Mouse (Mus musculus) CD4-positive, CD25-positive, alpha-beta regulatory T cell (primary cell): ENCODE results near the gene Vmn2r112. TPM values are rescaled to one million over a fixed set of nuclear protein-coding genes. Genes with fewer than 3 reads are reported as not detected.

Experiments
- polyA plus RNA-seq: library from polyadenylated mRNA; unstranded; fragments of 100-300 nt; shearing (Covaris generic); gene quantifications from one replicate; pipeline ENCODE4 v1.2.1, GENCODE M21; 2017

Gene Vmn2r112
- polyA plus RNA-seq: 0.02 TPM

DNA sequence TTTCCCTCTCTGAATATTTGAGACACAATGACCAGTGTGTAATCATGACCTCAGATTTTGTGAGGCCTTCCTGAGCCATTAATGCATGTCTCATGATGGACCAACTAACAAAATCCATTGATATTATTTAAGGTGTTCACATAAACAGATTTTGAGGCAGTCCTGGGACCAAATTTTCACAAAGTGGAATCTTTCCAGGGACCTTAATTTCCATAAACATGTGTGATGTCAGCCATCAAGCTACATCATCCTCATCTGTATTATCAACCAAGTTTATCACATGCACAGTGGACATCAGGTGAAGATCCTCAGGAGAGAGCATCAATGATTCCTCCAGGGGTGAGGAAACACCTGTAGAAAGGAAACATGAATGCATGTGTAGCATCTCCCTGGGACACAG is at the start of gene Vmn2r112:
Vmn2r112 (plus strand) TSS at position 301 of the 400 bp plus-strand sequence.

DNA sequence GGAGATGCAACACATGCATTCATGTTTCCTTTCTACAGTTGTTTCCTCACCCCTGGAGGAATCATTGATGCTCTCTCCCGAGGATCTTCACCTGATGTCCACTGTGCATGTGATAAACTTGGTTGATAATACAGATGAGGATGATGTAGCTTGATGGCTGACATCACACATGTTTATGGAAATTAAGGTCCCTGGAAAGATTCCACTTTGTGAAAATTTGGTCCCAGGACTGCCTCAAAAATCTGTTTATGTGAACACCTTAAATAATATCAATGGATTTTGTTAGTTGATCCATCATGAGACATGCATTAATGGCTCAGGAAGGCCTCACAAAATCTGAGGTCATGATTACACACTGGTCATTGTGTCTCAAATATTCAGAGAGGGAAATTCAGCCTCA is 27.4 kb upstream of the Vmn2r112 start, which contains the start of gene Vmn2r111:
Vmn2r111 (minus strand) TSS at position 101 of the 400 bp plus-strand sequence.

Other genes starting within 250 kb of the Vmn2r112 start
- 11.2 TPM for gene Zfp944, start 239.6 kb upstream of the Vmn2r112 start, polyA plus RNA-seq
- 17.1 TPM for gene Zfp758, start 239.5 kb upstream of the Vmn2r112 start, polyA plus RNA-seq
- gene Zfp946, start 176.7 kb upstream of the Vmn2r112 start, polyA plus RNA-seq: 2.7 TPM
- 0.04 TPM for gene Vmn2r111, start 27.5 kb upstream of the Vmn2r112 start, polyA plus RNA-seq